Mouse (Mus musculus) stomach, embryonic 15.5 days (tissue): ENCODE results near the gene Sap30bp. TPM values are rescaled to one million over a fixed set of nuclear protein-coding genes. Genes with fewer than 3 reads are reported as not detected.

Experiments used
- ATAC-seq: fragments of 200-750 bp; cut with Nextera tagmentation; 2 replicates; pipeline ENCODE4 v1.8.0; 2017; ENCODE audit warnings: low read depth, moderate number of reproducible peaks, moderate TSS enrichment; ENCODE audit not compliant: insufficient read depth, low FRiP score
- H3K27ac ChIP-seq: fragments of 300-500 bp; sonication (generic); 2 replicates; pipeline ENCODE4 v1.5.1; 2015; ENCODE audit warnings: mild to moderate bottlenecking, inconsistent platforms
- H3K27me3 ChIP-seq: fragments of 300-500 bp; sonication (generic); replicated peaks from 2 replicates; pipeline ENCODE4 v1.6.1; 2015; ENCODE audit warnings: inconsistent platforms
- H3K36me3 ChIP-seq: fragments of 300-500 bp; sonication (generic); 2 replicates; pipeline ENCODE4 v1.6.1; 2015; ENCODE audit warnings: inconsistent platforms
- H3K4me1 ChIP-seq: fragments of 300-500 bp; sonication (generic); 2 replicates; pipeline ENCODE4 v1.6.1; 2015; ENCODE audit warnings: inconsistent platforms
- H3K4me2 ChIP-seq: fragments of 300-500 bp; sonication (generic); 2 replicates; pipeline ENCODE4 v1.6.1; 2015; ENCODE audit warnings: mild to moderate bottlenecking, inconsistent platforms
- H3K4me3 ChIP-seq: fragments of 300-500 bp; sonication (generic); replicated peaks from 2 replicates; pipeline ENCODE4 v1.5.1; 2015; ENCODE audit warnings: inconsistent platforms
- H3K9ac ChIP-seq: fragments of 300-500 bp; sonication (generic); 2 replicates; pipeline ENCODE4 v1.6.1; 2015; ENCODE audit warnings: inconsistent platforms
- H3K9me3 ChIP-seq: fragments of 300-500 bp; sonication (generic); 2 replicates; pipeline ENCODE4 v1.6.1; 2016; ENCODE audit warnings: inconsistent platforms
- WGBS: fragments of 180-500 bp; shearing (Covaris S2); methylation state at CpG from one replicate; pipeline ENCODE4 v1.1.7; 2015; 5-methylcytosine and 5-hydroxymethylcytosine counted together
- polyA plus RNA-seq: library from polyadenylated mRNA; unstranded; fragments of >200 nt; fragmentation: Nextera tagmentation; extraction: Ambion mirVana; gene quantifications from 2 replicates; pipeline ENCODE4 v1.2.1, GENCODE M21; 2015

The Sap30bp gene
- polyA plus RNA-seq = 34.6 and 36.4 TPM in 2 replicates

GRCm38 (mm10) chr11:115933108-115933746, at the start of gene Sap30bp, which contains the start of gene Recql5:
Gene Sap30bp (plus strand): TSS chr11:115933282.
Gene Recql5 (minus strand): TSS chr11:115933477.
- Histone ChIP-seq H3K4me2 (peak within 1 kb of the TSS; percentile 78), H3K9ac (peak within 1 kb of the TSS; percentile 78), H3K4me3 (peak within 1 kb of the TSS; percentile 94), H3K27me3 (no peaks in the 10 kb centered on the region), H3K4me1 (peaks cover 20% of the 10 kb centered on the region), H3K36me3 (0 out of 2 replicates have a peak, but pooled peaks cover 4% of the 10 kb centered on the region), H3K27ac (peak within 1 kb of the TSS; percentile 38; the same call in 1 of the 2 replicates), H3K9me3 (no peaks in the 10 kb centered on the region)
- peak; percentile 100 for ATAC-seq
- WGBS = under 1% methylated on average over 28 of the region's 28 CpGs

DNA sequence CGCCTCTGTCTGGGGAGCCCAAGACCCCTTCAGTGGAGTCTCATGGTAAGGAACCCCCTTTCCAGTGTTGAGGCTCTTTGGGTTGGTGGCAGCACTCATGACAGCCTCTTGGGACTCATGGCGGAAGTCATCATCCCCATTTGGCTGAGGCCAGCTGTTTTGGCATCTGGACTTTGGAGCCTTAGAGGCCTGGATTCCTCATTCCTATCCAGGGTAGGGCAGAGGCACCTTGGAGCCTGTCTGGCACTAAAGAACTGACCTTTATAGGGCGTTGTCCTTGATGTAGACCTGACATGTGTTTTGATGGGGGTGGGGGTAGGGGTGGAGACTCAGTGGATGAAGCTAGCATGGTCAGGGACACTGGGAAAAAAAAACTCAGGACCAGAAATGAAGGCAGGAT, 48.7 kb upstream of the Sap30bp start:
- Histone ChIP-seq H3K9me3 (no peaks in the 10 kb centered on the region), H3K9ac (no peak overlapping the region), H3K4me2 (no peak overlapping the region), H3K27me3 (0 out of 2 replicates have a peak, but pooled peaks cover 3% of the 10 kb centered on the region), H3K4me3 (no peak overlapping the region), H3K4me1 (no peaks in the 10 kb centered on the region), H3K27ac (no peak overlapping the region), H3K36me3 (no peaks in the 10 kb centered on the region)
- 87% methylated on average over 3 of the region's 3 CpGs for WGBS
- no peak for ATAC-seq

DNA sequence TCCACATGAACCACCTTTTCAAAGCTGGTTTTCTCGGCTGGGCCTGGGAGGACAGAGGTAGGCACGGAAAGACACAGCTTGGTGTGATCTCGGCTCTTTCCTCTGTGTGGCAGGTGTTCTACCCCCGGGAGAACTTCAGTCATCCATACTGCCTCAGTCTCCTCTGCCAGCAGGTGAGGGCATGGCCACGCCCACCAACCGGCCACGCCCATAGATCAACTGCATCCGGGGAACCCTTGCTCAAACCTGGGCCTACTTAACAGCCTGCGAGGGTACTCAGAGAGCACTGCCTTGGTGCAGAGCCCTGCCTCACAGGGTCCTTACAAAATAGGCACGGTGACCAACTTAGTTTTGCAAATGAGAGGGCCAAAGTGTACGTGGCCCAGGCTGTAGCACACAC, 47.8 kb upstream of the Sap30bp start:
- Histone ChIP-seq H3K4me3 (no peak overlapping the region), H3K4me1 (no peaks in the 10 kb centered on the region), H3K27me3 (0 out of 2 replicates have a peak, but pooled peaks cover 3% of the 10 kb centered on the region), H3K9ac (no peak overlapping the region), H3K4me2 (no peak overlapping the region), H3K36me3 (no peaks in the 10 kb centered on the region), H3K9me3 (no peaks in the 10 kb centered on the region), H3K27ac (no peak overlapping the region)
- 73% methylated on average over 11 of the region's 11 CpGs for WGBS
- no peak for ATAC-seq

DNA sequence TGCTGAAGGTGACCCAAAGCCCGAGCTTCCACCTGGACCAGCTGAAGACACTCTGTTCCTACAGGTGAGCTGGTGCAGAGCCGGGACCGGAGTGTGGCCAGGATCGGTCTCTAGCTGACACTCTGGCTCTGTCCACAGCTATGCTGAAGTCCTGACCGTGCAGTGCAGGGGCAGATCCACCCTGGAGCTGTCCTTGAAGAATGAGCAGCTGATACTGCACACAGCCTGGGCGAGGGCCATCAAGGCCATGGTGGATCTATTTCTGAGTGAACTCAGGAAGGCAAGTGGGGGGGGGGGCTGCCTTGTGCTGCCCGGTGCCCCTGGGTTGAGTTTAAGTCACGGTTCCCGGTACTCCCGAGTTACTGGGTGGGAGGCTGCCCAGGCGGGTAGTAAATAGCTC, 46.6 kb upstream of the Sap30bp start:
- no peak overlapping the region for H3K9ac ChIP-seq
- ATAC-seq = no peak
- WGBS = 83% methylated on average over 11 of the region's 11 CpGs
- 0 out of 2 replicates have a peak, but pooled peaks cover 3% of the 10 kb centered on the region for H3K27me3 ChIP-seq
- H3K9me3 ChIP-seq = no peaks in the 10 kb centered on the region
- no peaks in the 10 kb centered on the region for H3K4me1 ChIP-seq
- no peak overlapping the region for H3K27ac ChIP-seq
- H3K4me3 ChIP-seq = no peak overlapping the region
- no peaks in the 10 kb centered on the region for H3K36me3 ChIP-seq
- no peak overlapping the region for H3K4me2 ChIP-seq

- 83% methylated on average over 5 of the region's 5 CpGs for WGBS
- Histone ChIP-seq H3K4me1 (no peaks in the 10 kb centered on the region), H3K4me2 (no peak overlapping the region), H3K9me3 (no peaks in the 10 kb centered on the region), H3K27me3 (0 out of 2 replicates have a peak, but pooled peaks cover under 1% of the 10 kb centered on the region), H3K36me3 (peaks cover 2% of the 10 kb centered on the region; the same call in 1 of the 2 replicates), H3K4me3 (no peak overlapping the region), H3K9ac (no peak overlapping the region), H3K27ac (no peak overlapping the region)
- no peak for ATAC-seq
Observed at GRCm38 (mm10) chr11:115888020-115888419, 45.1 kb upstream of the Sap30bp start.

- H3K4me2 ChIP-seq = no peak overlapping the region
- no peaks in the 10 kb centered on the region for H3K27me3 ChIP-seq
- no peak overlapping the region for H3K9ac ChIP-seq
- no peaks in the 10 kb centered on the region for H3K4me1 ChIP-seq
- no peak overlapping the region for H3K27ac ChIP-seq
- WGBS = 76% methylated on average over 6 of the region's 6 CpGs
- peaks cover 4% of the 10 kb centered on the region for H3K36me3 ChIP-seq
- no peak for ATAC-seq
- no peak overlapping the region for H3K4me3 ChIP-seq
- no peaks in the 10 kb centered on the region for H3K9me3 ChIP-seq
Observed at GRCm38 (mm10) chr11:115889159-115889558, 43.9 kb upstream of the Sap30bp start.

- 61% methylated on average over 6 of the region's 6 CpGs for WGBS
- H3K27me3 ChIP-seq = no peaks in the 10 kb centered on the region
- H3K4me2 ChIP-seq = no peak overlapping the region
- H3K4me3 ChIP-seq = no peak overlapping the region
- no peak overlapping the region for H3K9ac ChIP-seq
- H3K36me3 ChIP-seq = peaks cover 4% of the 10 kb centered on the region
- H3K9me3 ChIP-seq = no peaks in the 10 kb centered on the region
- no peak overlapping the region for H3K27ac ChIP-seq
- no peak for ATAC-seq
- no peaks in the 10 kb centered on the region for H3K4me1 ChIP-seq
Observed at GRCm38 (mm10) chr11:115892213-115892612, 40.9 kb upstream of the Sap30bp start.

- Histone ChIP-seq H3K27me3 (no peaks in the 10 kb centered on the region), H3K4me3 (no peak overlapping the region), H3K9ac (no peak overlapping the region), H3K4me1 (no peaks in the 10 kb centered on the region), H3K36me3 (peaks cover 4% of the 10 kb centered on the region), H3K27ac (no peak overlapping the region), H3K9me3 (no peaks in the 10 kb centered on the region), H3K4me2 (no peak overlapping the region)
- no peak for ATAC-seq
- WGBS = 91% methylated on average over 9 of the region's 9 CpGs
Observed at GRCm38 (mm10) chr11:115893071-115893470, 40.0 kb upstream of the Sap30bp start.

- 68% methylated on average over 14 of the region's 14 CpGs for WGBS
- H3K4me3 ChIP-seq = no peak overlapping the region
- H3K9ac ChIP-seq = no peak overlapping the region
- no peaks in the 10 kb centered on the region for H3K9me3 ChIP-seq
- H3K4me1 ChIP-seq = peaks cover 10% of the 10 kb centered on the region
- H3K27me3 ChIP-seq = no peaks in the 10 kb centered on the region
- no peak overlapping the region for H3K4me2 ChIP-seq
- H3K27ac ChIP-seq = no peak overlapping the region
- no peak for ATAC-seq
- peaks cover 4% of the 10 kb centered on the region for H3K36me3 ChIP-seq
Observed at GRCm38 (mm10) chr11:115894755-115895520, 38.1 kb upstream of the Sap30bp start.

DNA sequence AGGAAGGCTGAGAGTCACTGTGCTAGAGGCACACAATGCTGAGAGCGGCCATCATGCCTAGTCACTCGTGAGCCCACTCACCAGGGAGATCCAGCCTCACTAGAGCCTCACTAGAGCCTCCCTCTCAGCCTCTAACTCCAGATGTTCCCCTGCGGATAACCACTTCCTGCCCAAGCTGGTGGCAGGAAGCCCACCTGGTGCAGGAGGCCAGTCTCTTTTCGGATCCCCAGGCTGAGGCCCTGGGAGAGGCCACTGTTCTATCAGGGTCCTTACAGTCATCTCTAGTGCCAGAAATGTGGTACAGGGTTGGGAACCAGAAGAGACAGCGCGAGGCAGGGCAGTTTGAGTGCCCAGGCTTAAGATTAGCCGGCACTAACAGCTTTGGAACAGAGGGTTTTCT, 34.6 kb upstream of the Sap30bp start:
- no peak overlapping the region for H3K4me3 ChIP-seq
- no peaks in the 10 kb centered on the region for H3K9me3 ChIP-seq
- H3K4me1 ChIP-seq = peaks cover 27% of the 10 kb centered on the region
- no peaks in the 10 kb centered on the region; the same call in 1 of the 2 replicates for H3K36me3 ChIP-seq
- no peak overlapping the region for H3K9ac ChIP-seq
- ATAC-seq = no peak
- H3K27ac ChIP-seq = no peak overlapping the region
- no peak overlapping the region for H3K4me2 ChIP-seq
- no peaks in the 10 kb centered on the region for H3K27me3 ChIP-seq
- 79% methylated on average over 7 of the region's 7 CpGs for whole genome bisulfite sequencing

DNA sequence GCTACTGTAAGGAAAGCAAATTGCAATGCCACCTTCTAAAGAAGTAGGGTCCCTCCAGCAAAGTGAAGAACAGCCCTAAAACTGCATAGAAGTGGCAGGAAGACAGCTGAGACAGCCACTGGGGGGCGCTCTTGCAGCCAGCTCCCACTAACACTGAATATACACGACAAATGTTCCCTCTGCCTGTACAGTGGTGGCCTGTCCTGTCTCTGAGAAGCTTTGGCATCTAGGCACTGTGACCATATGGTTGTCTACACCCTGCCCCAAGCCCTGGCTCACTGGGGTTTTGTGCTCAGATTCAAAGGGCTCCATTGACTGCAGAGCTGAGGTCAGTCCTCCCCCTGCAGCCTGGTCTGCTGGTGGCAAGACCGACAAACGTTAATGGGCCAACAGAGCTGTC, 34.2 kb upstream of the Sap30bp start:
- no peak overlapping the region for H3K4me3 ChIP-seq
- H3K4me1 ChIP-seq = peaks cover 31% of the 10 kb centered on the region
- ATAC-seq = no peak
- no peak overlapping the region for H3K27ac ChIP-seq
- no peaks in the 10 kb centered on the region; the same call in 1 of the 2 replicates for H3K36me3 ChIP-seq
- H3K9ac ChIP-seq = no peak overlapping the region
- H3K9me3 ChIP-seq = no peaks in the 10 kb centered on the region
- WGBS = 24% methylated on average over 4 of the region's 4 CpGs
- H3K27me3 ChIP-seq = no peaks in the 10 kb centered on the region
- H3K4me2 ChIP-seq = no peak overlapping the region
